Comparison of ENCODE assay signal across 8 mouse cellular contexts in genomic region chr15:102517976-102518858, GRCm38 (mm10). TPM values are rescaled to one million over a fixed set of nuclear protein-coding genes. Genes with fewer than 3 reads are reported as not detected.
A peak's percentile ranks its signal among the peaks of the same experiment; 100 is the strongest.
DNase-seq lines count a peak whose midpoint lies in the region; ATAC-seq and TF ChIP-seq lines count a peak whose summit lies in the region.

Gene Tarbp2 (plus strand): TSS chr15:102518192.

- H3K27ac ChIP-seq in cortical plate, adult 2 months (ENCODE audit: insufficient read depth, low read length): peak within 1 kb of the TSS; percentile 98

- H3K4me3 ChIP-seq in cortical plate, adult 2 months (ENCODE audit: insufficient read depth, low read length): peak within 1 kb of the TSS; percentile 92
- peak within 1 kb of the TSS; percentile 95 for H3K4me3 ChIP-seq in megakaryocyte, embryonic 14.5 days (replicated peaks)

- H3K36me3 ChIP-seq in megakaryocyte, embryonic 14.5 days (replicated peaks; ENCODE audit: low read length): peaks cover 25% of the 10 kb centered on the region

- no peaks in the 10 kb centered on the region for H3K27me3 ChIP-seq in megakaryocyte, embryonic 14.5 days (replicated peaks)

- TF ChIP-seq POLR2A in cortical plate, adult 2 months (IDR thresholded peaks at IDR 0.05; ENCODE audit: extremely low read depth, insufficient read depth, low read length): peak; percentile 65

- peak; percentile 100 for DNase-seq in gastrocnemius, adult 8-10 months (ENCODE audit: low spot score in 2 of 2)
- peak; percentile 97 for DNase-seq in hindlimb bud, embryonic 11.5 days (ENCODE audit: extremely low spot score, low read depth, low spot score)
- peak; percentile 98 to 100 for DNase-seq in left cerebral cortex, adult 8-10 months (ENCODE audit: low spot score in 2 of 2)
- DNase-seq in right cerebral cortex, postnatal 10 days (ENCODE audit: low spot score in 2 of 2): peak; percentile 100
- peak; percentile 94 for DNase-seq in urinary bladder, postnatal 25 days (ENCODE audit: low spot score)

- TF ChIP-seq CTCF in cortical plate, adult 2 months (IDR thresholded peaks at IDR 0.05; ENCODE audit: extremely low read depth, insufficient read depth, low read length): no peak

- H3K4me1 ChIP-seq in cortical plate, adult 2 months (ENCODE audit: control insufficient read depth, insufficient read depth, low read length): no peaks in the 10 kb centered on the region
- H3K4me1 ChIP-seq in megakaryocyte, embryonic 14.5 days: peaks cover 59% of the 10 kb centered on the region

- ATAC-seq in activated CD4-positive, CD25-positive, alpha-beta regulatory T cell, adult 4 months: peak; percentile 89

- H3K9me3 ChIP-seq in megakaryocyte, embryonic 14.5 days: no peaks in the 10 kb centered on the region

RNA-seq across cellular contexts. Expression of gene Tarbp2, which starts in this region (rescaled TPM):
- polyA plus RNA-seq in activated CD4-positive, CD25-positive, alpha-beta regulatory T cell, adult 4 months (2017; shearing (Covaris generic)): 10 to 100 TPM; 25.3 to 25.9 TPM
- polyA plus RNA-seq in cortical plate, adult 2 months (2012; rRNA removed): 62.7 and 74.0 TPM in 2 replicates
- total RNA-seq in gastrocnemius, adult 8-10 months (2022): 10 to 100 TPM; 29.0 to 40.3 (median 35.2) TPM
- 10 to 100 TPM; 30.3 to 37.4 (median 35.2) TPM for total RNA-seq in left cerebral cortex, adult 8-10 months (2022)
- polyA plus RNA-seq in megakaryocyte, embryonic 14.5 days (2012; ENCODE audit: insufficient read depth, low replicate concordance): 46.9 and 64.7 TPM in 2 replicates

Comparison
In these comparisons a context has a peak if more than half of its experiments do, and no peak if none do; other contexts are left out.
1. Peak in every context shown above with its lines: DNase-seq, ATAC-seq, H3K4me3 ChIP-seq and H3K27ac ChIP-seq.